Mouse (Mus musculus) kidney, postnatal 10 days (tissue): ENCODE results near the gene Rpl3.

ENCODE experiments used
- DNase-seq: peaks from one replicate; pipeline ENCODE4 v3.0.0; 2021; ENCODE audit warnings: mixed read lengths

Gene Rpl3

DNA sequence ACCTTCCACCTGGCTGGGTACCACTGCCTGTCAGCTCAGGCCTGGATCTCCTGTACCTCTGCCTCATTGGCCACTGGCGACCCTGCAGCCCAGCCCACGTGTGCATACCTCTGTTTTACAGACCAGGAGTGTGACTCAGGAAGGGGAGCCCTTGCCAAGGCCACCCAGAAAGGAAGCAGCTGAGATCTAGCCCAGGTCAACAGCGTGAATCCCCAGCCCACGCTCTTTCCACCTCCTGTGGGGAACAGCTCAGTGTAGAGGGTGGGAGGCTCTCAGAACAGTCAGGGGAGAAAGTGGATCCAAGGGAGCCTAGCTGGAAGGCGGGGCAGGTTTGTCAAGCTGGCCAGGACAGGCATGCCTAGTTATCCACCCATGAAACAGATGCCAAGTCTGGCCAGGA lies 28.8 kb downstream of the Rpl3 start:
- DNase-seq, result no peak

- no peak for DNase-seq
These were observed 29.3 kb downstream of the Rpl3 start for GRCm38 (mm10) chr15:80062339-80062738.

GRCm38 (mm10) chr15:80061071-80061550 lies 30.6 kb downstream of the Rpl3 start:
- DNase-seq, result no peak

DNA sequence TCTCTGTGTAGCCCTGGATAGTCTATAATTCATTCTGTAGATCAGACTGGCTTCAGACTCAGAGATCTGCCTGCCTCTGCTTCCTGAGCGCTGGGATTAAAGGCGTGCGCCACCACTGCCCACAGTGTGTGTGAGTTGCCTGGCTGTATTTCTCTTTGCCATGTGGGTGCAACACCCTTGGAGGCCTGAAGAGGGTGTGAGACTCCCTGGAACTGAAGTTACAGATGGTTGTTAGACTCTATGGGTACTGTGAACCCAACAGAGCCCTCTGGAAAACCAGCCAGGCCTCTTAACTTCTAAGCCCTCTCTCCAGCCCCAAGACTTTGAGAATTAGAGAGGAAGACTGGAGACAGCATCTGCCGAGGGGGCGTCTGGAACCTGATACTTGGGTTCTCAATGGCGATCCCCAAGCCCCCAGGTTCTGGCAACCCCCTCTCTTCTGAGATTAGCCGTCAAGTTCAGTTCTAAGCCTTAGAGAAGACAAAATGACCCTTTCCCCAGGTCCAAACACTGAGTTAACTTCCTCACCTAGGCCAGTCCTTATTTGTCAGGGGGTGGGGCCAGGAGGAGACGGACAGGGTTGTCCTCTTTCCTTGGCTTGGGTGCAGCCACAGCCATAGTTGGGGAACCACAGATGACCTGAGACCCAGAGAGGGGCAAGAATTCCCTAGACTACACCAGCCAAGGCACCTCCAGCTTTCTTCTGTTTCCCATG lies 31.2 kb downstream of the Rpl3 start:
- no peak for DNase-seq

DNA sequence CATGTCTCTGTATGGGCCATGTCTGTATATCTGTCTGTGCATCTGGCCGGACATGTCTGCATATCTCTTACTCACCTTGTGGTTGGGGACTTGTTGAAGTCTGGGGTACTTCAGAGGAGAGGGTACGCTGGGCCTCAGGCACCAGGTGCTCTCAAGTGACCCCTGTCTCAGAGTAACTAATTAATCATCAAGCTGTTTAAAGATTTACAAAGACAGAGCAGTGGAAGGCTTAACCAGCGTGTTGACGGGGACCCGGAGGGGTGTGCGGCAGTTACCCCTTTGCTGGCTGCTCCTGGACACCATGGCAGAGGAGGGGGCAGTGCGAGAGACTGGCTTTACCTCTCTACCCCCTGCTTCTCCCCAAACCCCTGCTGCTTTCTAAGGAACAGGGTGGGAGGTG lies 32.1 kb downstream of the Rpl3 start:
- peak; percentile 61 for DNase-seq

- DNase-seq, result no peak
These were observed 33.5 kb downstream of the Rpl3 start for GRCm38 (mm10) chr15:80058151-80058550.

DNA sequence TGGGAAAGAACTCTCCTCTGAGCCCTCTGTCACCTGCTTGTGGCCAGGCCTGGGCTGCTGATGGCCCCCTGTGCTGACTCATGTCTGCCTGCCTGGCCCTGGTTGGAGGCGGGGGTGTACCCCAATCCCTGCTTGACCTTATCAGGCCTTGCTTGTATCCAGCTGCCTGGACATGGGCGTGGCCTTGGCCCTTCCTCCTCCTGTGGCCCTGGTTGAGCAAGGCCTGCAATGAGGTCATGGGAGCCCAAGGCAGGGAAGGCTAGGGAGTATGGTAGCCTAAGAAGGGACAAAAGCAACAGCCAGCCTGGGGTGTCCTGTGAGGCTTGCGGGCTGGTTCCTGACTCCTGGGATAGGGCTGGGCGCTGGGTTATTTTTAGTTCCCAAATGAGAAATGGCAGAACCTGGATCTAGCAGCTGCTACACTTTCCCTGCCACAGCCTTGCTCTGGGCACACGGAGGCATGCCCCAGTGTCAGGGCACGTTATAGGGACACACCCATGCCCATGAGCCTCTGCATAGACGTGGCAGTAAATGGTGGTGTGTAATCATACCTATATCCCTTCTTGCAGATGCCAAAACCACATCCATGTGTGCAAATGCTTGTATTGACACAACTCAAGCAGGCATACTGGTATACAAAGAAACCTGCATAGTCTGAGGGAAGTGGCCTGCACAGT lies 37.5 kb downstream of the Rpl3 start:
- no peak for DNase-seq

DNA sequence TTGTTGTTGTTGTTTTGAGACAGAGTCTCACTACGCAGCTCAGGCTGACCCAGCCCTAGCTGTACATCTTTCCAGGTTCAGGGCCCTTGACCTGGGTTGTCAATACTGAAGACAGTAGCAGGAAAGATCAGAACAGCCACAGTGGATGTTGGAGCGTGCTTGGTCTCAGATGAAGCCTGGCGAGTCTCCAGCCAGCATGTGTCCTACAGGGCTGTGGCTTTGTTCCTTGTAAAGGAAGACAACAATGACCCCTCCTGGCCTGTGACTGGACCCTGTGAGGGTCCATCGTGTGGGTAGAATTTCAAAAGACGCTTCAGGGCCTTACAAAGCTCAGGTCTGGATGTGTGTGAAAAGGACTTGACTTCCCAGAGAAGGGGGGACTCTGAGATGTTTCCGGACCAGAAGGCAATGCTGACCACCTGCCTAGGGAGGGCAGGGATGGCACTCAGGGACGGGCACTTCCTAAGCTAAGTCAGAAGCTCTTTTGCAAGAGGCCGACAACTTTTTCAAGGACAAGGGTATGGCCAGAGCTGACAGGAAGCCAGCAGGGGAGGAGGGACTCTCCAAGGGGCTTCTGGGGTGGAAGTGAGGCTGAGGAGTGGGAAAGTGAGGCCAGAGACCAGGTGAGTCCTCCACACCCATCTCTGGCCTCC lies 38.2 kb downstream of the Rpl3 start:
- DNase-seq, result peak; percentile 70

GRCm38 (mm10) chr15:80051782-80052181 lies 39.9 kb downstream of the Rpl3 start:
- DNase-seq, result no peak

DNA sequence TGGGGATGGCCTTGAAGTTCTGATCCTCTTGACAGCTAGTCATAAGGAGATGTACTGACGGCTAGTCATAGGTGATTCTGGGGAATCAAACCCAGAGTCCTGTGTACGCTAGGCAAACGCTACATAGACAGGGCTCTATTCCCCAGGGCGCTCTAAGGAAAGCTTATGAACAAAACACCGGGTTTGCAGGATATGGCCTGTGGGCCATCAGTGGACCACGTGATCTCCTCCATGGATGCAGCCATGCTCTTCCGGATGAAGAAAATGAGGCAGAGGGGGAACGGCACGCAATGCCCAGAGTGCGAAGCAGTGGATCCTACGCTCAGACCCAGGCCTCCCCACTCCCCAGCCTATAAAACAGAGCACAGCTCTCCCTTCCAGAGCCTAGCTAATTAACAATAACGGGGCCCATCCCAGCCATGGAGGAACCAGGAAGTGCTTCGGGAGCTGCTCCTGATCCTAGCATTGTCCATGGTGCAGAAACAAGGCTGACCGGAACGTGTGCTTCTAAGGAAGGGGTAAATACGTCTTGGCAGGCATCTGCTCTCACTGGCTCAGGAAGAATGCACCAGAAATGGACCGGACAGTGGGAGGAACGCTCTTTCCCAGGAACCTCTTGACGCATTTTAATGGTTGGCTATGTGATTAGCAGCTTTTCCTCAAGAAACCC lies 40.4 kb downstream of the Rpl3 start:
- no peak for DNase-seq

DNA sequence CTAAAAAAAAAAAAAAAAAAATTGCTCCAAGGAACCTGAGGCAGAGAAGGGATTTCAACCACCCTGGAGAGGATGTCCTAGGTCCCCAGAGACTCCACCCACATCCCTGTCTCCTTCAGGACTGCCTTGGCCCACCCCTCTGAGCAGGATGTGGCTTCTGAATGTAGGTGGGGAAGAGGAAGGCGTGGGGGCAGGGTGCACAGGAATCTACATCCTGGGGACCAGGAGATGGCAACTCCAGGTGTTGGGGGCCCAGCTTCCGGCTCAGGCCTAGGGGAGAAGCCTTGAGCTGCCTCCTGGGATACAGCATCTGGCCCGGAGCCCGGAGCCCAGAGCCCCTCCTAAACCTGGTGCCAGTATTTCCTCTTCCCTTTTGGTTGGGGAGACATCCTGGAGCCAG lies 41.6 kb downstream of the Rpl3 start:
- peak; percentile 69 for DNase-seq

DNA sequence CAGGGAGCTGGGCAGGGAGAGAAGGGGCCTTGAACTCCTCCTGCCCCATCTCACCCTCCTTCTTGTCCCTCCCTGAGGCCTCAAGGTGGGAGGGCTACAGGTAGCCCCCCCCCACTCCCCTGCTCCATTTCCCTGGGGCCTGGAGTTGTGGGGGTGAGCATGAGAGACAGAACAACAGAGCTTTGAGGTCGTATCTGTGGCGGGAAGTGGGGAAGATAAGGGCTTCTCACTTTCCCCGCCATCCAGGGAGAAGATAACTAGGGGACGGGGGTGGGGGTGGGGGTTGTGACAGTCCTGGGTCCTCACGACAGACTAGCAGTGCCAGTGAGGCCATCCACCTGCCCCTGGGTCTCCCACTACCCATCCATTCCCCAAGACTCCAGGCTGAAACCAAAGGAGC lies 43.7 kb downstream of the Rpl3 start:
- DNase-seq, result no peak

DNA sequence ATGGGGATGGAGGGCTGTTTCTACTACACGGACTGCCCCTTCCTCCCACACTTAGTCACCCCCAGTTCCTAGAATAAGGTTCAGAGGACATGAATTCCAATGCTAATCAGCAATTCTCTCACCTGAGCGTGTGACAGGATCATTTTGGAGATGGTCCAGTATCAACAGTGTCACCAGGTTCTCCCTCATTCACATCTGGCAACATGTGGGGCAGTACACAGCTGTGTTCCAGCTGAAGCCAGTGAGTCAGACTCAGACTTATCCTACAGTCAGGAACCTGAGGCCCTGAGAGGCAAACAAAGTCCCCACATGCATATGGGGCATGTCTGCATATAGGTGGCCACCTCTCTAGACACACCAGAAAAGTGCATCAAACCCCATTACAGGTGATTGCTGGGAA lies 44.4 kb downstream of the Rpl3 start:
- DNase-seq, result no peak

- DNase-seq, result no peak
These were observed 45.9 kb downstream of the Rpl3 start for GRCm38 (mm10) chr15:80045749-80046148.

- DNase-seq, result no peak
These were observed 47.4 kb downstream of the Rpl3 start for GRCm38 (mm10) chr15:80044249-80044648.

DNA sequence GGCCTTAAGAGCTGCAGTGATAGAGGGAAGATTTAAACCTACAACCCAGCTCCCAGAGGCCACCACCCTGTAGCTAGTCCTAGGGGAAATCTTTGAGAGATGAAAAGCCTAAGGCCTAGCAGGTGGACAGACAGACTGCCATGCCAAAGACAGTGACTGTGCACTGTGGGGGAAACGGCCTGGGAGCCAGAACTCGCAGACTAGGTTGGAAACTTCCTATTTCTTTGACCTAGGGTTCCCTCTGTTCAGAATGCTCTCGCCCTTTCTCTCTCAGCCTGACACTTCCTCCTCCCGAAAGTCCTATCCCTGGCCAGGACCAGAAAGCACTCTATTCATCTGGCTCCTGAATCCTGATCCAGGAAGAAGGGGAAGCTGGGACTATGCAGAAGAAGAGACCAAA lies 49.5 kb downstream of the Rpl3 start:
- DNase-seq, result no peak

DNA sequence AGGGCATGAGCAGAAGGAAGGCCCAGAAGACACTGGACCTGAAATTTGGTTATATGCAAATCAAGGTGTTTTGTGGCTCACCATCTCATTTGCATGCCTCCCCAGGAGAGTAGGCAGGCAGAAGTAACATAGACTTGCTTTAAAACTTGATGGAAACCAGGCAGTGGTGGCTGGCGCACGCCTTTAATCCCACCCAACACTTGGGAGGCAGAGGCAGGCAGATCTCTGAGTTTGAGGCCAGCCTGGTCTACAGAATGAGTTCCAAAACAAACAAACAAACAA lies 53.6 kb downstream of the Rpl3 start:
- DNase-seq, result no peak

DNA sequence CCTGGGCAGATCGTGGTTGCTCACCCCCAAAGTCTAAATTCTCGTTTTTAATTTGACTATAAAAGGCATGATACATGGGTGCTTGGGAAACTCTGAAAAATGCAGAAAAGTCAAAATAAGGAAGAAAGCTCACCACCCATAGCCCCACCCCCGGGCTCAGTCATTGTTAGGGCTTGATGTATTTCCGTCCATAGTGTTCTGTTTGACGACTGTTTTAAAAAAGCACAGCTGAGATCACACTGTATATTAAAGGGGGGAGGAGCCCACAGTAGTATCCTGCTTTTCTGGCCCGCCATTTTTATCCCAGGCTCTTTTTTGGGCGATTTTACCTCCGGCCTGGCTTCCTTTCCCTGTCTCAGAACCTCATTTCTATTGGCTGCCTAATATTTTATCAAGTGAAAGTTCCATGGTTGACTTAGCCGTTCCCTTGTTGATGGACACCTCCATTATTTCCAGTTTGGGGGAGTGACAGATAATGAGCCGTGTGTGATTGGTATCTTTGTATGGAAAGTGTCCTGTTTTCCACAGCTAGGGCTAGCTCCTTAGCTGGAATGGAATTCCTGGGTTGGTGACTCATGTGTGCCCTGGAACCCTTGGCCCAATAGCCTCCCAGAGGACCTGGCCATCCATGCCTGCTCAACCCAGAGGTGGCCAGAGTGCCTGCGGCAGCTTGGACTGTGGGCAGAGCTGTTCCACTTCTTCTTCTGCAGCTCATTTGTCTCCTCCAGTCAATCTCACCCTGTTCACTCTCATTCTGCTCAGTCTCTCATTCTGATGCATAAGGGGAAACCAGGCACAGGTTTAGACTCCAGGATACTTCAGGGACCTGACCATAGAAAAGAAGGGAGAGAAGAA lies 54.2 kb downstream of the Rpl3 start:
- no peak for DNase-seq

GRCm38 (mm10) chr15:80035341-80035885 lies 56.3 kb downstream of the Rpl3 start:
- DNase-seq, result no peak

GRCm38 (mm10) chr15:80034913-80035312 lies 56.8 kb downstream of the Rpl3 start:
- DNase-seq, result no peak

DNA sequence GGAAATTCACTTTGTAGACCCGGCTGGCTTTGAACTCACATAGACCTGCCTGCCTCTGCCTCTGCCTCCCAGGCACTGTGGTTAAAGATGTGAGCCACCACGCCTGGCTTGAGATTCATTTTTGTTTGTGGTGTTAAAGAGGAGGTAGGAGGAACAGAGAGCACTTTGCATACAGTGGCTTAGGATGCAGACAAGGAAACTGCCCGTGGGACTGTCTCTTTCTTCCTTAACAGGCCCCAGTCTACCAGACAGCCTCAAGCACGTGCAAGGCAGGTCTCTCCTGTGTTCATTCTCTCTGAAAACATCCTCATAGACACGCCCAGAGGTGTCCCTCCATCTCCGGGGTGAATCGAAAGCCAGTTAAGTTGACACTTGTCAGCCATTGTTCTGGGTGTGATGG lies 57.3 kb downstream of the Rpl3 start:
- no peak for DNase-seq

DNA sequence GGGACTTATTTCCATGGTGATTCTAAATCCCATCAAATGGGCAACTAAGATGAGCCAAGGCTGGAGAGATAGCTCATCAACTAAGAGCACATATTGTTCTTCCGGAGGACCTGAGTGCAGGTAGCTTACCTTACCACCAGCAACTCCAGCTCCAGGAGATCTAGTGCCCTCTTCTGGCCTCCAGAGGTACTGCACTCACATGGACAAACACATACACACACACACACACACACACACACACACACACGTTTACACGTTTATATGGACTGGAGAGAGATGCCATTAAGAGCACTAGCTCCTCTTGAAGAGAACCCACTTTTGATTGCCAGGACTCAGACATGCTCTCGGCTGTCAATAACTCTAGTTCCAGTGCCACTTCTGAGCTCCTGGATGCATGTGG lies 60.5 kb downstream of the Rpl3 start:
- DNase-seq, result no peak

GRCm38 (mm10) chr15:80030399-80030798 lies 61.3 kb downstream of the Rpl3 start:
- DNase-seq, result no peak
